Mouse (Mus musculus): ENCODE measurements around the gene Oas1g. TPM values are rescaled to one million over a fixed set of nuclear protein-coding genes. Genes with fewer than 3 reads are reported as not detected.
"Not testable (repeated sequence)": the region's sequence is repeated elsewhere in the genome, so short reads cannot be mapped to it uniquely, and the experiment has no call there.

Gene Oas1g
- polyA plus RNA-seq, 1 experiment from 2014 or later = 1.3 TPM

DNA sequence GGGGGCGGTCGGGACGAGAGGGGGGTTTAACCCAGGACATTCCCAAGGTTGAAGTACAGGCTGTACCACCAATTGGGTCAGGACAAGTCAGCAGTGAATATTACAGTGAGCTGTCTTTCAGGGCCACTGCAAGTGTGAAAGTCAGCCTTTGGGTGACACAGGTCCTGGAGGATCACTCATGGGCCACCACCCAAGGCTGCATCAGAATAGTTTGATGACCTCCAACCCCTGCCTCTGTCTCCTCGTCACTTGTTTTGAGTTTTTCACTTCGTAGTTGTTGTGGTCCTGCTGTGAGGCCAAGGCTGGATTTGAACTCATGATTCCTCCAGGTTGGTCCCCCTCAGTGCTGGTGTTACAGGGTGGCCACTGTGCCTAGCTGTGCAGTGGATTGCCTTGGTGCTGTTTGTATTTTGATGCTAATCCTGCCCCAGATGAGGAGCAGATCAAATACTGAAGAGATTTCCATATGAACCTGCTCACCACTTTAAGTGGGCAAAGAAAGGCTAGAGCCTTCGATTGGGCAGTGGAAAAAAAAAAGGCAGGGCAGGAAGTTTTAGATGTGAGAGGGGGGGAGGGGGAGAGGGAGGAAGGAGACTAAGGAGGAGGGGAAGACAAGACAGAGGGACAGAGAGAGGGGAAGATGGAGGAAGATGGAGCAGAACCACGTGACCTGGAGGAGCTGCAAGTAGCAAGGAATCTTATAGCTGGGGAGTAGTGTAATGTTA, 20.9 kb upstream of the Oas1g start:
- Histone ChIP-seq H3K4me2 (ENCODE audit: low read length) (no peak overlapping the region), H3K9me3 (ENCODE audit: control insufficient read depth, low read length) (no peaks in the 10 kb centered on the region), H3K4me3 (replicated peaks; ENCODE audit: low read depth, low read length) (no peak overlapping the region), H3K9ac (replicated peaks; ENCODE audit: low read length) (no peak overlapping the region), H3K27me3 (ENCODE audit: control insufficient read depth, insufficient read depth, low read length) (no peaks in the 10 kb centered on the region), H3K36me3 (ENCODE audit: control insufficient read depth, insufficient read depth, low read length) (no peaks in the 10 kb centered on the region), H3K4me1 (ENCODE audit: control insufficient read depth, insufficient read depth, low read length) (no peaks in the 10 kb centered on the region), H3K27ac (replicated peaks; ENCODE audit: low read depth, low read length) (no peak overlapping the region)
- no peak for DNase-seq
- ATAC-seq (ENCODE audit: low FRiP score, low TSS enrichment) = no peak
- 46% methylated on average over 7 of the region's 7 CpGs for WGBS

DNA sequence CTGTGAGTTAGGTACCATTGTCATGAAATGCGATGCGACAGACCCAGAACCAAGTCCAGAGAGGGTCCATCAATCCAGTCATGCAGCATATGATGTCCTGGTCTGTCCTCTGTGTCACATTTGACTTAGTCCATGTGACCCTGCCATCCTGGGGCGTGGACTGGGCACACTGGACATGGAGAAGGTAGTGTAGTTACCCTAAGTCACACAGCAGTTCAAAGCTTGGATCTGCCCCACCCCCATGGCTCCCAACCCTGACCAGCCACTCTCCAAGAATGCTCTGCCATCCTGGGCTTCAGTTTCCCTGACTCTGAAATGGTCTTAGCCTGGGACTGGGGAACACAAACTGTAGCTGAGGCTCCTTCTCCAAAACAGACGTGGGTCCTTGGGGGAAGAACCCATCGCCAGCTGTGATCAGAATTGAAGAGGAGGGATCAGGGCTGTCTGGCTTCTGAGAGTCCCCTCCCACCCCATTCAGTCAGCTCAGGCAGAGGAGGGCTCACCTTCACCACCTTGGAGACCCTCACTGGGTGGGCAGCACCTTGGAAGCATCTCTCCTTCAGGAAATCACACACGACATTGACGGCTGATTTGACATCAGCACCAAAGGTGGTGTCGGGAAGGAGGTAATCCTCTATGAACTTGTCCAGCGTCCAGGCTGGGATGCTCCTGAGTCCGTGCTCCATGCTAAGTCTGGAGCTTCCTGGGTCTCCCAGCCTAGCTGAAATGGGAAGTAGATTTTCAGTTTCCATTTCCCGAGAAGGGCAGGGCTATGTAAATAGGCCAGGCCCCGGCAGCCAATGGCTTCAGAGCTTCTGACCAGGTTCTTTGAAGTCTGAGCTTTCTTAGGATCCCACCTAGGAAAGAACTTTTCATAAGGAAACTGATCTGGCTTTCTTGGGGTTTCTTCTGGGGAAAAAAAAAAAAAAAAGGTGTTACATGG, 19.6 kb upstream of the Oas1g start, which contains the start of gene Oas1a:
Oas1a (minus strand) TSS at position 731 of the 943 bp plus-strand sequence.
- WGBS = 35% methylated on average over 9 of the region's 12 CpGs
- H3K4me2 ChIP-seq (ENCODE audit: low read length) = not testable (repeated sequence)

DNA sequence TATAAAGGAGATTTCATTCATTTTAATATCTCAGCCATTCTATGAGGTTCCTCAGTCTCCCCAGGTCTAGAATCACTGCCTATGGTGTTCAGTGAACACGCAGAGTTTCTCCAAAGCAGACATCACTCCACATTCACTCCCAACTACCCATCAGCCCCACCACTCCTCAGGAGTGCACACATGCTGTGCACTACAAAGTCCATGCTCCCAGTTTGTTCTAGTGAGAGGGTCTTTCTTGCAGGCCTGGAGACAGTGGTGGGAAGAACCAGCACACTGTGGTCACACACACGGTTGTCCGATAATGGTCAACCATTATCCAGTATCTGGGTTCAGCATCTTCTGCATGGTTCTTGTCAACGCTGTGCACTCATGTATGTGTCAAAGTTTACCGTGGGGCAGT, 14.6 kb upstream of the Oas1g start:
- Histone ChIP-seq H3K36me3 (ENCODE audit: control insufficient read depth, insufficient read depth, low read length) (no peaks in the 10 kb centered on the region), H3K27ac (replicated peaks; ENCODE audit: low read depth, low read length) (no peak overlapping the region), H3K4me2 (ENCODE audit: low read length) (no peak overlapping the region), H3K9me3 (ENCODE audit: control insufficient read depth, low read length) (no peaks in the 10 kb centered on the region), H3K9ac (replicated peaks; ENCODE audit: low read length) (no peak overlapping the region), H3K4me1 (ENCODE audit: control insufficient read depth, insufficient read depth, low read length) (no peaks in the 10 kb centered on the region), H3K27me3 (ENCODE audit: control insufficient read depth, insufficient read depth, low read length) (no peaks in the 10 kb centered on the region), H3K4me3 (replicated peaks; ENCODE audit: low read depth, low read length) (no peak overlapping the region)
- DNase-seq = no peak
- no peak for ATAC-seq (ENCODE audit: low FRiP score, low TSS enrichment)
- 91% methylated on average over 5 of the region's 5 CpGs for WGBS

More for the DNA sequence above, 19.6 kb upstream of the Oas1g start, which contains the start of gene Oas1a:
- ATAC-seq (ENCODE audit: low FRiP score, low TSS enrichment); H3K4me1 ChIP-seq (ENCODE audit: control insufficient read depth, insufficient read depth, low read length); H3K9me3 ChIP-seq (ENCODE audit: control insufficient read depth, low read length); H3K4me3 ChIP-seq (replicated peaks; ENCODE audit: low read depth, low read length); H3K27ac ChIP-seq (replicated peaks; ENCODE audit: low read depth, low read length); DNase-seq; H3K36me3 ChIP-seq (ENCODE audit: control insufficient read depth, insufficient read depth, low read length); H3K9ac ChIP-seq (replicated peaks; ENCODE audit: low read length); H3K27me3 ChIP-seq (ENCODE audit: control insufficient read depth, insufficient read depth, low read length): not testable (repeated sequence)

DNA sequence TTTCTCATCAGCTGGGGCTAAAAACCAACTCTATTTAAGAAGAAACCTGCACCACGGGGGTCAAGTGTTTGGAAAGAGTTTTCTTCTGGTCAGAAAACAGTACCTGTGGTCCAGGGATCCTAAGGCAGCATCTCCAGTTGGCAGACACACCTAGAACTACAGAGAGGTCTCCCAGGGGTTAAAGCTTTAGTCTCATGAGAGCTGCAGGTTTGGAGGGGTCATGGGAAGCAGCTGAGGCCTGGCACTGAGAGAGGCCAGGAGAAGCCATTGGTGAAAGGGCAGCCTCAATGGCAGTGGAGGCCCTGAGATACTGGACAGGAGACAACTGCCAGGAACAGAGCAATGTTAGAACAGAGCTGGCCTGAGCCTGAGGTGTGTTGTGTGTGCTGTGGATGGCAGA, 13.3 kb upstream of the Oas1g start:
- Histone ChIP-seq H3K9ac (replicated peaks; ENCODE audit: low read length) (no peak overlapping the region), H3K4me3 (replicated peaks; ENCODE audit: low read depth, low read length) (no peak overlapping the region), H3K9me3 (ENCODE audit: control insufficient read depth, low read length) (no peaks in the 10 kb centered on the region), H3K36me3 (ENCODE audit: control insufficient read depth, insufficient read depth, low read length) (no peaks in the 10 kb centered on the region), H3K27me3 (ENCODE audit: control insufficient read depth, insufficient read depth, low read length) (no peaks in the 10 kb centered on the region), H3K27ac (replicated peaks; ENCODE audit: low read depth, low read length) (no peak overlapping the region), H3K4me2 (ENCODE audit: low read length) (no peak overlapping the region), H3K4me1 (ENCODE audit: control insufficient read depth, insufficient read depth, low read length) (no peaks in the 10 kb centered on the region)
- no peak for DNase-seq
- 56% methylated on average over 1 of the region's 1 CpGs for WGBS
- no peak for ATAC-seq (ENCODE audit: low FRiP score, low TSS enrichment)

DNA sequence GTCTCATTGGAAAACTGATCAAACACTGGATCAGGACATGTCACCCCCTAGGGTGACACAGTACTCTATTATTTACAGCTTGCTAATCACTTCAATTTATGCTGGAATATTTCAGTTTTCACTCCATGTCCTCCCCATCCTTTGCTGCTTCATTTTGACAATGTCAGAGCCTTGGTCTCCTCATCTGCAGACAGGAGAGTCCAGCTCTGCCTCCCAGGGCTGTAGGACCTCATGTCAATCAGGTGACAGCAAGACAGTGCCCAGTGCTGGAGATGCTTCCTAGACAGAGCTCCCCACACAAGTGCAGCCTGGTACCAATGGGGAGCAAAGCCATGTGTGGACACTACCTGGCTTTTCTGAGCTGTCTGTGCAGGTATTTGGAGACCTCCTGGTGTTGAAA, 11.3 kb upstream of the Oas1g start:
- ATAC-seq (ENCODE audit: low FRiP score, low TSS enrichment) = no peak
- no peak for DNase-seq
- no peaks in the 10 kb centered on the region for H3K9me3 ChIP-seq (ENCODE audit: control insufficient read depth, low read length)

DNA sequence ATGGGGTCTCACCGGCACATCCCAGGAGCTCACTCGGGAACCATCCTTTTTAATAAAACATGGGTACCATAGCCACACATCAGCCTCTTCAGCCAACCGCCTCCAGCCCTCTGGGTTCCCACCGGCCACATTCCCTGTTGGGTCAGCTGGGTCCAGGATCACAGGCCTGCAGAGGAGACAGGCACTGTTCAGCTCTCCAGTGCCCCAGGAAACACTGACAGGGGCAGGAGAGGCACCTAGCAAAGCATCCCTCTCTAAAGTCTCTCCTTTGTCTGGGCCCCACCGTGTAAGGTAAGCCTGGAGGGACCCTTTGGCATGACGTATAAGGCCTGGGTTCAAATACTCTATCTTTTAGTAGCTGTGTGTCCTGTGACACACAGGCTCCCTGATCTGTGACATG, 10.9 kb upstream of the Oas1g start:
- no peak for DNase-seq
- Histone ChIP-seq H3K4me1 (ENCODE audit: control insufficient read depth, insufficient read depth, low read length) (no peaks in the 10 kb centered on the region), H3K27me3 (ENCODE audit: control insufficient read depth, insufficient read depth, low read length) (no peaks in the 10 kb centered on the region), H3K4me3 (replicated peaks; ENCODE audit: low read depth, low read length) (no peak overlapping the region), H3K36me3 (ENCODE audit: control insufficient read depth, insufficient read depth, low read length) (no peaks in the 10 kb centered on the region), H3K4me2 (ENCODE audit: low read length) (no peak overlapping the region), H3K9ac (replicated peaks; ENCODE audit: low read length) (no peak overlapping the region), H3K27ac (replicated peaks; ENCODE audit: low read depth, low read length) (no peak overlapping the region), H3K9me3 (ENCODE audit: control insufficient read depth, low read length) (no peaks in the 10 kb centered on the region)
- 80% methylated on average over 6 of the region's 6 CpGs for WGBS
- no peak for ATAC-seq (ENCODE audit: low FRiP score, low TSS enrichment)

More for the DNA sequence above, 11.3 kb upstream of the Oas1g start:
- Histone ChIP-seq H3K27ac (replicated peaks; ENCODE audit: low read depth, low read length) (no peak overlapping the region), H3K9ac (replicated peaks; ENCODE audit: low read length) (no peak overlapping the region), H3K27me3 (ENCODE audit: control insufficient read depth, insufficient read depth, low read length) (no peaks in the 10 kb centered on the region), H3K4me2 (ENCODE audit: low read length) (no peak overlapping the region), H3K36me3 (ENCODE audit: control insufficient read depth, insufficient read depth, low read length) (no peaks in the 10 kb centered on the region), H3K4me3 (replicated peaks; ENCODE audit: low read depth, low read length) (no peak overlapping the region), H3K4me1 (ENCODE audit: control insufficient read depth, insufficient read depth, low read length) (no peaks in the 10 kb centered on the region)

DNA sequence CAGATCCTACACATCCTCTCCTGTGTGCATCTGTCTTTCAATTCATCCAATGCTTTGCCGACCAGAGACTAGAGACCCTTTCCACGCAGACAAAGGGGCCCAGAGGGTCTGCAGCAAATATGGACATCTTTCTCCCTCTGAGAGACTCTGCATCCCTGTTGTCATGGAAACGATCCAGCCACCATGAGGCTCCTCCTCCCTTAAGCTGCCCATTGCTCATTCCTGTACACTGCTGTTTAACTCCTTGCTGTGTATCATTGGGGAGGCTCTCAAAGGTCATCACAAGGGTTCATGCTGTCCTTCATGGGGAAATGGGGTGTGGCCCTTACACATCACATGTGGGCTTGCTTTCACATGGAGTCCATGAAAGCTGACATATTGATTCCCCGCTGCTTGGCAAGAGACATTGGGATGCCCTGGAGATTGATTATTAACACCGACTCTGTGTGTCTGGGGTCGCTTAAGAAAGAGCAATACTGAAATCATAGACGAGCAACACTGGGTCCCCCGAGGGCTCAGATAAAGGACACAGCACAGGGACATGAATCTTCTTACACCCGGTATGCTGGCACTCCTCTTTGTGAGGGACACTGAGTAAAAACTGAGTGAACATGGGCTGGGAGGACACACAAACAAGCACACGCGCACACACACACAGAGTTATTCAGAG, 8.0 kb upstream of the Oas1g start:
- ATAC-seq (ENCODE audit: low FRiP score, low TSS enrichment) (no peak), DNase-seq (peak; percentile 14)
- no peak overlapping the region for H3K4me2 ChIP-seq (ENCODE audit: low read length)
- H3K4me3 ChIP-seq (replicated peaks; ENCODE audit: low read depth, low read length) = no peak overlapping the region
- H3K4me1 ChIP-seq (ENCODE audit: control insufficient read depth, insufficient read depth, low read length) = no peaks in the 10 kb centered on the region
- H3K27me3 ChIP-seq (ENCODE audit: control insufficient read depth, insufficient read depth, low read length) = no peaks in the 10 kb centered on the region
- H3K9ac ChIP-seq (replicated peaks; ENCODE audit: low read length) = no peak overlapping the region
- no peaks in the 10 kb centered on the region for H3K9me3 ChIP-seq (ENCODE audit: control insufficient read depth, low read length)
- H3K36me3 ChIP-seq (ENCODE audit: control insufficient read depth, insufficient read depth, low read length) = no peaks in the 10 kb centered on the region
- no peak overlapping the region for H3K27ac ChIP-seq (replicated peaks; ENCODE audit: low read depth, low read length)
- 82% methylated on average over 11 of the region's 11 CpGs for WGBS

DNA sequence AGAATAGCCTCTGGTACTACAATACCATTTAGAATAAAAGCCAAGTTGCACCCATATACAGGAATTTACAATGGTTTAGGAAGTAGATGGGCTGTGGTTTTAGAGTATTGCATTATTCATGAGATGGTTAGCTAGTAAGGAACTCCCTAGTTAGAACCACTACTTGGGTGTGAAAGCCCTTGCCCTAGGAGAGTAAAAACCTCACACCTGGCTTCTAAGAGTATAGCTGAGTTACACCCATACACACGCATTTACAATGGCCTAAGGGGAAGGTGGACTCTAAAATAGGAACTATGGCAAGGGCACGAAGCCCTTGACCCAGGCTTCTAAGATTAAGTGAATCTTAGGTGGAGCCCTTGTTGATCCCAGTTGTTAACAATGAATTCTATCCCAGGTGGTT, 7.3 kb upstream of the Oas1g start:
- WGBS = 84% methylated on average over 2 of the region's 2 CpGs
- not testable (repeated sequence) for ATAC-seq (ENCODE audit: low FRiP score, low TSS enrichment); H3K9ac ChIP-seq (replicated peaks; ENCODE audit: low read length); H3K4me2 ChIP-seq (ENCODE audit: low read length); H3K27ac ChIP-seq (replicated peaks; ENCODE audit: low read depth, low read length); H3K36me3 ChIP-seq (ENCODE audit: control insufficient read depth, insufficient read depth, low read length); H3K4me3 ChIP-seq (replicated peaks; ENCODE audit: low read depth, low read length); H3K27me3 ChIP-seq (ENCODE audit: control insufficient read depth, insufficient read depth, low read length); H3K4me1 ChIP-seq (ENCODE audit: control insufficient read depth, insufficient read depth, low read length); DNase-seq; H3K9me3 ChIP-seq (ENCODE audit: control insufficient read depth, low read length)
